Mouse (Mus musculus) A20 (cell line): Measurements from ENCODE around the gene Pea15a.
"Not testable (repeated sequence)": the region's sequence is repeated elsewhere in the genome, so short reads cannot be mapped to it uniquely, and the experiment has no call there.

Experiments
- DNase-seq: peaks from one replicate; pipeline ENCODE4 v3.0.0-alpha.2; 2011; ENCODE audit warnings: low read depth, low spot score

Pea15a gene

DNA sequence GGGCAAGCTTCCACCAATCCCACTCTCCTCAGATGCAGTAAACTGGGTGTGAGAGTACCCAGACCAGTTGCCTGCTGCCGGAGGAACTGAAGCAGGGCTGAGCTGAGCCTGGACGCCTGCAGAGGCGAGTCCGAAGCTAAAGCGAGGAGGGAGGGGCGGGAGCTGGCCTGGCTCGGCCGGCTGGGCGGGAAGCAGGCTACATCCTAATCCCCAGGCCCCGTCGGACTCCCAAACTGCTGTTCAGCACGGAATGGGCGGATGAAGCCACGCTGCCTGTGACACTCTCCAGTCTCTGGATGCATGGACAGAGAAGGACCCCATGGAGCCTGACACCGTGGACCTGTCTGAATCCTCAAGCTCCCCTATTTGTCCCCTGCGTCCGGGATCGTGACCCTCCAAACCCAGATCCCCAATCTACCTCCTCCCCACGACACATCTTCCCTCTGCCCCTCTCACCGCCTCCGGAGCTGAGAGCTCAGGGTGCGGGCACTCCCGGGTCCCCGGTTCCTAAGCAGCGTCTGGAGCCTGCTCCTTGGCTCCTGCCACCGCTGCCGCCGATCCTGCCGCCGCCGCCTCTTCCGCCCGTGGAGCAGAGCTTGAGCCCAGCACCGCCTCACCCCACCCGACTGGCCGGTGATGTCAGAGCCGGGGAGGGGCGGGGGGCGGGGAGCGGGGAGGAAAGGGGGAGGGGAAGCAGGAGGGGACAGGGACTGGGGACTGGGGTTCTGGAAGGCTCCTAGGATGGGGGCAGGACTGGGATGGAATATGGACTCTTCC, at the start of gene Pea15a:
Pea15a (minus strand) TSS at position 664 of the 777 bp plus-strand sequence.
- DNase-seq: peak; percentile 80

DNA sequence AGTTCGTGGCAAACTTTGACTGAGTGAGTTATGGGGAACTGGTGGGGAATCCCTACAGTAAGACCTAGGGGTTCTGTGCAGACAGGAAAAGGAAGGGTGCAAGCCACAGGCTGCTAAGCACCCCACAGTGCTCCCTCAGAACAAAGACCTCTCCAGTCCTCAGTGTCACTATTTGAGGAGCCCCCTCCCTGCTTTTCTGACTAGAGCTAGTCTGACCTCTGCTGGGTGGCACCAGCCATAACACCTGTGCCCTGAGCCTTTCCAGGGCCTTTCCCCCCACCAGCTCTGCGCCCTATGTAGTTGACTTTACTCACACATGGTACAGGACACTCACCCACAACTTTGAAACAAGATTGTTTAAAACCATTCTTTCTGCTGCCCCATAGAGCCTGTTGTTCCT, 41.1 kb upstream of the Pea15a start:
- peak; percentile 44 for DNase-seq

DNA sequence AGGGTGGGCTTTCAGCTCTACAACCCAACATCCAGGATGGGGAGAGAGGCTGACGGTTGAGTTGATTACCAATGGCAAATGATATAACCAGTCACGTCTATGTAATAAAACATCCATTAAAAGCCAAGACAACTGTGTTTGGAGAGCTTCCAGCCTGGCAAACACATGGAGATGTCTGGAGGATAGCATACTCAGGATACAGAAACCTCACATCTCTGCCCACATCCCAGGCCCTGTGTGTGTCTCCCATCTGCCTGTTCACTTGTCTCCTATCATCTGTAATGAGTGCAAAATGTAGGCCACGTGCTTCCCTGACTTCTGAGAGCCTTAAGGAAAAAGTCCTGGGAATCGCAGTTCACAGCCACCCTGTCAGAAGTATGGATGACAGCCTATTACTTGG, 40.6 kb upstream of the Pea15a start:
- no peak for DNase-seq

DNA sequence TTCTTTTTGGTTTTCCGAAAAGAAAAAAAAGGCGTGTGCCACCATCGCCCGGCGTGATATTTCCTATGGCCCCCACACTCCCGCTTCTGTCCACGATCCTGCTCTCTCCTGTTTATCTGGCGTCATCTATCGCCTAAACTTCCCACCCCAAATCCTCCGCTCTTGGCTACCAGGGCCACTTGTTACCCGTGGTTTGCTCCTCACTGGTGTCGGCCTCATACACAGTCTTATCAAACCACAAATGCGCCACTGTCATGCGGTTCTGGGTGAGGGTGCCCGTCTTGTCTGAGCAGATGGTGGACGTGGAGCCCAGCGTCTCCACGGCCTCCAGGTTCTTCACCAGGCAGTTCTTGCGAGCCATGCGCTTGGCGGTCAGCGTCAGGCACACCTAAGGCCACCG, 38.0 kb upstream of the Pea15a start:
- DNase-seq: not testable (repeated sequence)

DNA sequence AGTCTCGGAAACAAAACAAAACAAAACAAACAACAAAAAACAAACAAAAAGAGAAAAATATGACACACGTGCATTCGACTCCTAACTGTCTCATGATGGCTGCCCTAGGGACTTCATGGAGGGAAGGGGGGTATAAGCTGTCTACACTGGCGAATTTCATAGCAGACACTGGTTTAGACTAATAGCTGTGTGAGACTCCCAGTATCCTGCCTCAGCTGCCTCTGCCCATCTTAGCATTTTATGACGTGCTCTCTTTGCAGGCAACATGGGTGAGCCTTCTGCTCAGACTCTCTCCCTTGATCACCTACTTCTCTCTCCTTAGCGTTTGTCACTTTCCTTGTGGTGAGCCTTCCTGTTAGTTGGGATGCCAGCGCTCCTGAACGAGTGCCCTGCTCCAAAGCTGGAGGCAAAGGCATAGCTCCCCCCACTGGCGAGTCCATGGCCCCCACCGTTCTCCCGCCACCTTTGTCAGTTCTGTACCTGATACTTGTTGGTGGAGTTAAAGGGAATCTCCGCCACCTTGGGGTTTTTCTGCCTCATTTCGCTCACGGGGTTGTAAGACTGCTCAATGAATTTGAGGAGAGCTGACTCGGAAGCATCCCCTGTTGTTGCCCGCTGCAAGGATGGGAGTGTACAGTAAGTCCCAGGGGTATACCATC, 37.1 kb upstream of the Pea15a start:
- DNase-seq: no peak

DNA sequence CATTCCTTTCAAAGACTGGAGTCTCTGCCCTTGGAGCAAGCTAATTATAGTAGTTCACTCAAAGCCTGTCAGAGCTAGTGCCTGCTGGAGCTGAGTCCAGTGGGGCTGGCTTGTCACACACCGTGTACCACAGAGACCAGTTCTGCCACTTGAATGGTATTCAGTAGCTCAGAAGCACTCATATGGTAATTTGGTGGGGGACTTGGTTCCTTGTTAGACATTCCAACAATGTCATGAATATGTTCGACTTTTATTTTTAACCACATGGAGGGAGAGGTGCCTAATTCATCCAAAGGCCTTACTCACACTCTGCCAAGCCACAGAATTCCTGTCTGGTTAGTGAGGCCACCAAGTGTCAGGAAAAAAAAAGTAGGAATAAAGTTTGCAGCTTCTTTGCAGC, 35.8 kb upstream of the Pea15a start:
- DNase-seq: no peak

DNA sequence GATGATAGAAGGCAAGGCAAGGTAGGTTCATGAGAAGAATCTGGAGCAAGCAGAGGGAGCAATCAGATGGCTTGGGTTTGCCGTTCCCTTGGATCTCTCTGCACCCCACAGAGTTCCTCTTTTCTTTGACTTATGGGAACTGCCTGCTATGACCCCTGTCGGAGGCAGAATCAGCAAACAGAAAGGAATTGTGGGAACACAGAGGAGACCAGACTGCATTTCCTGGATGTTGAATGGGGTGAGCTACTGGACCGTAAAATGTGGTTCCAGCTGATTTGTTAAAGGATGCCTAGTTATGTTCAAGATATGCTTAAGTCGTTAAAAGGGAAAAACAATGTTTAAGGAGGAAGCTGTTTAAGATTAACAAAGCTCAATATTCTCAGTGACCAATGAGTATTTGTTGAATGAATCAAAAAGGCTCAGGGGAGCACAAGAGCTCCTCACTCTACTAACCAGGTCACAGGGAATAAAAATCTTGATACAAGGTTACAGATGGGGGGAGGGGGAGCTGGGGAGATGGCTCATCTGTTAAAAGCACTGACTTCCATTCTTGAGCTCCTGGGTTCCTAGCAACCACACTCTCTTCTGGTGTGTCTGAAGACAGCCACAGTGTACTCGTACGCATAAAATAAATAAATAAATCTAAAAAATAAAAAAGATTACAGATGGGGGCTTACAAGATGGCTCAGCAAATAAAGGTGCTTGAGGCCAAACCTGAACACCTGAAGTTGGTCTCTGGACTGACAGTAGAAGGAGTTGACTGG, 34.5 kb upstream of the Pea15a start:
- peak; percentile 11 for DNase-seq

DNA sequence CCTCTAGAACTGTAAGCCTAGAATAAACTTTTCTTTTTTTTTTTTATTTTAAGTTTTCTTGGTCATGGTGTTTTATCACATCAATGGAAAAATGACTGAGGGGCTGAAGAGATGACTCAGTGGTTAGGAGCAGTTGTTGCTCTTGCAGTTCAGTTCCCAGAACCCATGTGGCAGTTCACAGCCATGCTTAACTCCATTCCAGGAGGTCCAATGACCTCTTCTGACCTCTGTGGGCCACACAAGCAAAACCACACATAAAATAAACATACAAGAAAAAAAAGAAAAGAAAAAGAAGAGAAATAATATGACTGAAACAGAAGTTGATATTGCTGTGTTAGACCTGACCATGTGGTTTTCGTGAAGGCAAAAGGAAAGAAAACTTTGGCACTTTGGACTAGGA, 22.6 kb upstream of the Pea15a start:
- DNase-seq: no peak

DNA sequence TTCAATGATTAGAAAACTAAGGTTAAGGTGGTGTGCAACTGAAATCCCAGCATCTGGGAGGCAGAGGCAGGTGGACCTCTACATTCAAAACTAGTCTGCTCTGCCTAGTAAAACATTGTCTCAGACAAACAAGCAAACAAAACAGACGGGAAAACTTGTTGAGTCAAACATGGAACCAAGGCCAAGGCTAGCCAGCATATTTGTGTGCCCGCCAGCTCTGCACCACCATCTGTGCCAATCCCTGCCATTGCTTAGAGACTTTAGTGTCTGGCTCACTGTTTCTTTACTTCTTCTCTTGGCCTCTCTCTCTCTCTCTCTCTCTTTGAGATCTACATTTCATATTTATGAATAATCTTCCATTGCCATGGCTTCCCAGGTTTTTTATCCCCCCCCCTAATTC, 21.6 kb upstream of the Pea15a start:
- DNase-seq: no peak

DNA sequence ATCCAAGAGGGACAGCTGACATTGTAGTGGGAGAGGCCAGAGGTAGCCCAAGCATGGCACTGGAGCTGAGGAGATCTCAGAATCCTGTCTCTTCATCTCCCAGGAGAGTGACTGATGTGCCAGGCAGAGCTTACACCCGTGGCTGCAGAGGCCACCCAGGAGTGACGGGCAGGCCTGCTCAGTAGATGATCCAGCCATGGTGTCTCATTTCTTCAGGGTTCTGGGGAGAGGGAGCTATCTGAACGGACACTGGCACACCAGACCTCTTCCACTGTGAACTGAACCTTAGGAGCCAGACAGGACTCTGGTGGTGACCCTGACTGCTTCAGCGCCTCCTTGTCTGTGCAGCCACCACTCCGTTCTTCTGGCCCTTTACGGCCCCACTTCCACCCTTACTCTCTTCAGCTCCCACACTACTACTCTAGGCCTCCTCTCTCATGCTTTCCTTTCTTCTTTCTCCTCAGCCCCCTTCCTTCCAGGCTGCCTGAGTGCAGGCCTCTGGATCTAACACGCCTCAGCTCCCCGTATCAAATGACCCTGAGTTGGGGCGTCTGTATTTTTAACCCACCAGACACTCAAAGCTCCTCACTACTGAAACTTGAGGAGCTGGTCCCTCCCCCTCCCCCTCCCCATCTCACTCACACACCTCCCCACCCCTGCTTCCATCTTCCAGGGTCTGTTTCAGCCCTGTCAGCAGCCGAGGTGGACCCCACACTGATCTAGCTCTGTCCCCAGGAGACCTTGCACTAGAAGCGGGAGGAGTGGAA, 14.9 kb upstream of the Pea15a start:
- DNase-seq: no peak

DNA sequence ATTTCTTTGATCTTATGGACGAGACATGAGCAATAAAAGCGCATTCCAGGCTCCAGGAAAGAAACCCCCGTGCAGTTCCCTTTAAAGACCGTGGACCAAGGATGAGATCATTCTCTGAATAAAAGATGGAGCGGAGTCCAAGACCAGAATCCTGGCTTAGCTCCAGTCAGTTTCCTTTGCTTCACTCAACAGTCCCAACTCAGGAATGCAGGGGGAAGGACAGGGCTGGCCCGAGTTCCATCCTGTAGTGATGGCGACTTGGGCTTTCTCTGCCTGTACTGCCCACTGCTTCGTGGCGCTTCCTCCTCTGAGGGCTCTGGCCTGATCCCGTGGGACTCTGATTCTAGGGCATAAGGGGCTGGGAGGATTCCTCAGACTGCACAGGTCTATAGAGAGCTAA, 13.8 kb upstream of the Pea15a start:
- no peak for DNase-seq

DNA sequence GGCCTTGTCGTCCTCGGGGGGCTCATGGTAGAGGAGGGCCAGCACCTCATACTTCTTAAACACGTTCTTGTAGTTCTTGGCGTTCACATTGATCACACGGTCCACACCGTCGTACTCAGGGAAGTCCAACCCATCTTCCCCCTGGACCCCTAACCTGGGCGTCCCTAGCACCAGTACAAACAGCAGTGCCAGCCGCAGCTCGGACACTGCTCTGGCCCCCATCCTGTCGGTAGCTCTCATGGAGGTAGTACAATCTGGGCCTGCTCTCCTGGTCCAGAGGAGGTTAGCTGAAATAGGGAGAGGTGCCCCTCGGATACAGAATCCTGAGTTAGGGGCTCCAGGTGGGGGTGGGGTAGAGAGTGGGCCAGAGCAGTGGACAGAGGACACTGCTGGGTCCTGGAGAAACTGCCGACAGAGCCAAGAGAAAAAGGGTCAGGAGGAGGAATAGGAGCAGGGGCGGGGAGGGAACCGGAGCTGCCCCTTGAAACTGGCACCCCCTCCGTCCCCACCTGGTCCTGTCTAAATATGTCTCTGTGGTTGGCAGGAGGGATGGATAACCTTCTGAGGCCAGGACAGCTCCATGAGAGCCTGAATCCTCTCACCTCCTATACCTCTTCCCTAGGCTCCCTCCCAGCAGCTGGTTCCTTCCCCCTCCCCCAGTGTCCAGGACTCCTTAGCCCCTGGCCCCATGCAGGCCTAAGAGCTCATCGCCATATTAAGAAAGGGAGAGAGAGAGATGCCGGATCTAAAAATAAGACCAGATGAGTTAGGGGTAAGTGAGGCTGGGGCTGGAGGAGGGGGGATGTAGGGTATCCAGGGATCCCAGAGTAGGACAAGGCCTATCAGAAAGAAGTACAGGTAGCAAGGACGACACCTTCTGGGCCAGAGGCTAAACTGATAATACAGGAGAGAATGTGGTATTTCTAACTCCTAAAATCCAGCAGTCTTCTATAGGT, 13.1 kb upstream of the Pea15a start, which contains the start of gene Casq1:
Casq1 (minus strand) TSS at position 418 of the 956 bp plus-strand sequence.
- no peak for DNase-seq

DNA sequence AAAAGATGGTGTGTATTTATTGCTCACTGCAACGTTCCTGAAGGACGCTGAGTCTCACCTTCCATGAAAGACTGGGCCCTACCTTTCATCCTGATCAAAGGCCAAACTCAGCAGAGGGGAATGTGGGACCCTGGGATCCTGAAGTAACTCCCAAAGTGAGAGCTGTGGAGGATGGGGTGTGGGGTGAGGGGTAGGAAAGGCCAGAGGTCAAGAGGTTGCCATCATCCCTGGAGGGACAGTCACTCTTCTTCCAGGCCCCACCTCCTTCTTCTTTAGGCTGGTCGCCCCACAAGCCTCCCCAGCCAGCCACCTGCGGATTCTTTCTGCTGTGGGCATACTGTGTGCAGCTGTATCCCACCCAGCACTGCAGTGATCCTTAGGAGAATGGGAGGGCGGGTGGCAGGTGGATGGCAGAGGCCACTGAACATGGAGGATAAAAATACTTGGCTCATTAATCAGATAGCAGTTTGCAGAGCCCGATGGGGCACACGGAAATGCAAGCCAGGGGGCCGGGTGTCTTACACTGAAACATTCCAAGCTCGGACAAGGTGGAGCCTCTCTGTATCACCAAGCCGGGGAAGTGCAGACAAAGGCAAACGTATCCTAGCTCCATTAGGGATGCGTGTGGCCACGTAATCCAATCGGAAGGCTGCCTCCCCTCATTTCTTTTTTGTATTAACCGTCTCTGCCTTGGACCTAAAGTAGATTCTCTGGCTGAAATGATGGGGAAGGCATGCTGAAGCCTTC, 11.7 kb upstream of the Pea15a start:
- DNase-seq: no peak

DNA sequence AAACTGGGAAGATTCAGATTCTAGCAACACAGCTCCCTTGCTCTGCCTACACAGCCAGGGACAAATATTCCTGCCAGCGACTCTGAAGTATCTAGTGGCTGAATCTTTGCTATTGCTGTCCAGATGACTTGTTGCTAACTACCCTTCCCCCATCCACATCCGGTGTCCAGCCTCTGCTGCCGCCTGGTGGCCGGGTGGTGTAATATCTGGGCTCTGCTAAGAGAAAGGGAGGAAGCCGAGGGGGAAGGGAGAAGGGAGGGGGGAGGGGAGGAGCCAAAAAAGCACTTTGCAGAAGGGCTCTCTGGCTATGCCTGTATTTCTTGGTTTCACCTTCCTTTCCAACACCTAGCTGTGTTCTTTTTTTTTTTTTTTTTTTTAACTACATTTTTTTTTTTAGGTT, 10.5 kb upstream of the Pea15a start:
- DNase-seq: peak; percentile 93

DNA sequence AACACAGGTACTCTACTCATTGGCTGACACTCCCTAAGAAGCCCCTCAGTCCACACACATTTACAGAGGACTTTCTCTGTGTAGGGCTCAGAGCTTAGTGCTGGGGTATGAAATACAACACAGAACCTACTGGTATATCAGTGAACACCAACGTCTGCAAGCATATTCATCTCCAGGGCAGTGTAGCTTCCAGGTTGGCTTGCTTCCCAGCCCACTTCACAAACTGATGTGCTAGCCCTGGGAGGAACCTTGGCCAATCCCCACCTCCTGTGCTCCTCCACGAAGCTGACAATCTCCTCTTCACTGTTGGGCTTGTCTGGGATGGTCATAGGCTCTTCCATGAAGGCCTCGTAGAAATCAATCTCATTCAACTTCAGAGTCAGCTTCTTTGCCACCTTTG, 8.1 kb upstream of the Pea15a start:
- DNase-seq: no peak

DNA sequence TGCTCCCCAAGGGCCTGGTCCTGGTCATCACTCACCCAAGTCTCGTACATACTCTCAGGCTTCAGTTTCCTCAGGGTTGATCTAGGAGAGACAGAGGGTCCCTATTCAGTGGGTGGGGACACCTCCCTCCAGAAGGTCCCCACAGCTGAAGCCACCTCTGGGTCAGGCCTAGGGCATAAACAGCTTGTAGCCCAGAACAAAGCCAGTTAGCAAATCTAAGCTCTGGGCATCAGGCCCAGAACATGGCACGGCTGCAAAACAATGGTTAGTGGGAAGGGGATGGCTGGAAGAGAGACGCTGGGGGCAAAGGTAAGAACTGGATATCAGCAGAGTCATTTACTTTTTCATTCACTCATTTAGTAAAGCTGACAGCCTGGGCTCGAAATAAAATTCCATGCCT, 7.2 kb upstream of the Pea15a start:
- DNase-seq: no peak

DNA sequence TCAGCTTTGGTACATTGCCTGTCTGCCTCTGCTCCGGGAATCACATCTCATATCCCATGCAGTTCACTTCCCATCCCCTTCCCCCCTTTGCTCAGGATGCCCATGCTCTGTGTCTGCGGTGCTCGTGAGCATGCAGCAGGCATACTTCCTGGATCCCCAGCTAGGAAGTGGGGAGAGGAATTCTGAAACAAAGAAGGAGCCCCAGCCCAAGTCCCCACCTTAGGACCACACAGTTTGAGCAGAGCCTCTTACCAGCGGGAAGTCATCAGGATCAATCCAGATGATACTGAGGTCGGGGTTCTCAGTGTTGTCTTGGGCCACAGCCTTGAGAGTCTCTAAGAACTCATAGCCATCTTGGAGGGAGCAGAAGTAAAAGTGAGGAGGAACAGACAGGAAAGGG, 6.2 kb upstream of the Pea15a start:
- DNase-seq: no peak

DNA sequence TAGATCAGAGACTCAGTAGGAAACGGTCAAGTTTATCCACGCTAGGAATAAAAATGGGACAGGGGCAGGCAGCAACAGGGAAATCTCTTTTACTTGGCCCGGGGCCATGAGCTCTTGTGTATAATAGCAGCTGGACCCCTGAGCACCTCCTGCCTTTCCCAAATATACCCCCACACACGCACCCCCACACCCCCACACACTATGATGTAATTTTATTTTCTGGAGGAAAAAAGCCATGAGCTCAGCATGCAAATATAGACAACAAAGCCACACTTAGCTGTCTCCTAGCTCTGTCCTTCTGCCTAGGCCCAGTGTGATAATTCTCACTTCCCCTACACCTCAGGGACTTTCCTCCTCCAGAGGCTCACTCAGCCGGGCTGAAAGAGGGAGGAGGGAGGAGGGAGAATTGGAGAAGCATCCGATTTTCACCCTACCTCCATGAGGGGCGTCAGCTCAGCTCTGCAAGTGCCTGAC, 544 bp upstream of the Pea15a start:
- DNase-seq: peak; percentile 76

DNA sequence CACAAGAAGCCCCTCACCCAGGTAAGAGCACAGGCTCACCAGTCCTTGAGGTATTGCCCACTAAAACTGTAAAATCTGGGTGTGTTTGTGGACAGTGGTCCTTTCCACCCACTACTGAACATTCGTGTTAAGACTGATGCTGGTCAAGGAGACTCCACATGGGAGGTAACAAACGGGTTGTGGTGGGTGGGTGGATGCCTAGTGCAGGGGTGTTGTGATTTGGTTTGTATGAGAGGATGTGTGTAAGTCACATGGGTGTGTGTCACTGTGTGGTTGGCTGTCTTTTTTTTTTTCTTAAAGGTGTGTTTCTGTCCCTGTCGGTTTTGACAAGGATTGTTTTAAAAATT, 890 bp downstream of the Pea15a start:
- DNase-seq: no peak
